Mouse (Mus musculus): ENCODE data around the gene S100a14. TPM values are rescaled to one million over a fixed set of nuclear protein-coding genes. Genes with fewer than 3 reads are reported as not detected.

Gene S100a14
- polyA plus RNA-seq, 1 experiment from 2014 or later: not detected

DNA sequence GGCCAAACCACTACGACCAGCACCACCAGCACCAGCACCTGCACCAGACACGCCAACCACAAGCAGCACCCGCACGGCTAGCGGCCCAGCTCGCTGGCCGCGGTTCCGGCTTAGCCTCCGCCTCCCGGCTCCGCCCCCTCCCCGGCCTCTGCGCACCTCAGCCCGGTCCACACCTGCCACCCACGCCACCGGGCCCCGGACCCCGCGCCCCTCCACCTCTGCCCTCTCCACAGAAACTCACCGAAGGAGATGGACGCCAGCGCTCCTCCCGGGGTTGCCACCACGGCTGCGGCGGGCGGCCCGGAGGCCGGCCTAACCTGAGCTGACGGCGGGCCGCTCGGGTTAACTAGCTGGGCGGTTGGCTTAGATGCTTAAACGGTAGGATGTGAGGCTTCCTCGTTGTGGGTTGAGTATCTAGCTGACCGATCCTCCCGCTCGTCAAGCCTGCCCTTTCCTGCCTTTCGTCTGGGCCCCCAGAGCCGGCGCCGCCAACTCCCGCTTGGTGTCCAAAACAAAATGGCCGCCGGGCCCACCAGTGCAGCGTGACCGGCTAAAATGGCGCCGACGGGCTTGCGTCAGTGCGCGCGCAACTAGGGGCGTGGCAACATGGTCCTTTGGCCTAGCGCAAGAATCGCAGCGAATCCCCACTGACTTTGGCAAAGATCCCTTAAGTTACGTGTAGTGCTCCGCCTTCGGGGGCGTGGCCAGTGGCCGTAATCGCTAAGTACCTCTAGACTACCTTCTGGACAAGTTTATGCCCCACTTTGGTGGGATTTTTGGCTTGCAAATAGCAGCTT, 17.5 kb upstream of the S100a14 start, which contains the start of gene Chtop:
Chtop (minus strand) TSS at position 549 of the 797 bp plus-strand sequence.
- H3K4me2 ChIP-seq (replicated peaks): peak within 1 kb of the TSS; percentile 77
- H3K4me3 ChIP-seq (replicated peaks): peak within 1 kb of the TSS; percentile 86
- peak; percentile 90 for ATAC-seq
- peak within 1 kb of the TSS; percentile 98 for H3K9ac ChIP-seq (replicated peaks)
- H3K36me3 ChIP-seq: peaks cover 32% of the 10 kb centered on the region
- WGBS: under 1% methylated on average over 65 of the region's 66 CpGs
- H3K27ac ChIP-seq: peak within 1 kb of the TSS; percentile 96
- peaks cover 30% of the 10 kb centered on the region for H3K27me3 ChIP-seq
- H3K9me3 ChIP-seq: no peaks in the 10 kb centered on the region
- H3K4me1 ChIP-seq (replicated peaks): peaks cover 31% of the 10 kb centered on the region

DNA sequence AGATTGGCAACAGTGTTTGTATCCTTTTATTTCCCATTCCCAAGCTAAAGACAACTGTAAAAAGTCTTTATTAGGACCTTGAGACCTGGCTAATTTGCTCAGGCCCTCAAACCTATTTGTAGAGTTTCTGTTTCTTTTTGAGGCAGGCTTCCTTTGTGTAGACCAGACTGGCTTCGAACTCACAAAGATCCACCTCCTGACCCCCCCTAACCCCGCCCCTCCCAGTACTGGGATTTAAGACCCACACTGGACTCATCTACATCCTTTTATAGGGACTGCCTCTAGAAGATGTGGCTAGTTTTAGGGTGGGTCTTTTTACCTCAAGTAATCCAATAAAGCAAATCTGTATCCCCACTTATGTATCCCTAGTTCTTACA, 16.9 kb upstream of the S100a14 start:
- Histone ChIP-seq H3K9ac (replicated peaks) (no peak overlapping the region), H3K4me3 (replicated peaks) (peak overlapping the region; percentile 86), H3K4me2 (replicated peaks) (peak overlapping the region; percentile 77), H3K36me3 (peaks cover 26% of the 10 kb centered on the region), H3K27ac (0 out of 2 replicates have a peak overlapping the region, but pooled peaks have one; percentile 96), H3K4me1 (replicated peaks) (peaks cover 33% of the 10 kb centered on the region), H3K27me3 (peaks cover 35% of the 10 kb centered on the region), H3K9me3 (no peaks in the 10 kb centered on the region)
- WGBS: 11% methylated on average over 2 of the region's 2 CpGs
- peak; percentile 16 for ATAC-seq

DNA sequence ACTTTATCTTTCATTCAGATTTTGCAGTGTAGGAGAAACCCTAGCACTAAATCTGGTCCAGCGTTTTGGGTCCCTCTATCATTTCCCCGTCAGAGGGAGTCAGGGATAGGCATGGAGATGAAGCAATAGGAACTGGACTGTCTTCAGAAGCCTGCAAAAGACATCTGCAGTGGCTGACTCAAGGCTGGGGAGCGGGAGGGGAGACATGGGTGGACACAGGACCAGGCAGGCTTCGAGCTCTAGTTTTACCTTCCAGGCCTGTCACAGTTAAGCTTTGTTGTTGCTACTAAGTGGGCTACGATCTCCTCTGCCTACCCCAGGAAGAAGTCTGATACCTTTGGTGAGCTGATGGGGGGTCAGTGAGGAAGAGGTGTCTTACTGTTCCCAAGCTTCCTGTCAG, 14.4 kb upstream of the S100a14 start:
- peaks cover 27% of the 10 kb centered on the region for H3K4me1 ChIP-seq (replicated peaks)
- no peak overlapping the region for H3K4me2 ChIP-seq (replicated peaks)
- no peaks in the 10 kb centered on the region for H3K9me3 ChIP-seq
- peaks cover 52% of the 10 kb centered on the region for H3K27me3 ChIP-seq
- H3K36me3 ChIP-seq: peaks cover 4% of the 10 kb centered on the region; the same call in 1 of the 2 replicates
- H3K9ac ChIP-seq (replicated peaks): no peak overlapping the region
- WGBS: 92% methylated on average over 5 of the region's 5 CpGs
- ATAC-seq: no peak
- H3K27ac ChIP-seq: no peak overlapping the region
- H3K4me3 ChIP-seq (replicated peaks): no peak overlapping the region

DNA sequence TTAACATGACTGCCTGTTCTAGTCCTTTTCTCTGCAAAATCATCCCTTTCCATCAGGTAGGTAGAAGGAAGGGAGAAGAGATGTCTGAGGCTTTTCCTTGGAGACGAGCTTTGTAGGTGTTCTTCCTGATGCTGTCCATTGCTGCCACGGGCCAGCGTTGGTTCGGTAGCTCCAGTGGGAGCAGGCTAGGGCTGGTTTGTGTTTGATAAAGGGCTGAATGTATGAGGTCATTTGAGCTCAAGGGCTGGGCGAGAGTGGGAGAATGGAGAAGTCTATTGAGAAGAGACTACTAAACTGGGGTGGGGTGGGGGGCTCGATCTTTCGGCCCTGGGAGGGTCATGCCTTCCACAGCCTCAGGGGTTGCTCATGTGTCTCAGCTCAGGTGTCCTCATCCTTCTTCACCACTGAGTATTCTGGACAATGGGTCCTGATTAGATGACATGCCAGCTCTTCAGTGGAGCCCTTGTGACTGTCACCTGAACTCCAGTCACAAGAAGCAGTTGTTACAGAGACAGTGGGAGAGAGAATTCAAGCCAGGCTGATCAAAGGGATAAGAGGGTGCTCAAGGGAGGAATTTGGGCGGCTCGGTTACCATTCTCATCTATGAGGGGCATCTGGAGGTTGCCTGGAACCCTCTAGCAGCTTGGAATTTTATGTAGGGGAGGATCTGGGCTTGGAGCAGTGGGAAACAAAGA, 13.6 kb upstream of the S100a14 start:
- 79% methylated on average over 9 of the region's 9 CpGs for WGBS
- no peak for ATAC-seq
- no peaks in the 10 kb centered on the region for H3K9me3 ChIP-seq
- H3K9ac ChIP-seq (replicated peaks): no peak overlapping the region
- peaks cover 19% of the 10 kb centered on the region for H3K4me1 ChIP-seq (replicated peaks)
- no peak overlapping the region for H3K27ac ChIP-seq
- no peaks in the 10 kb centered on the region for H3K36me3 ChIP-seq
- H3K4me2 ChIP-seq (replicated peaks): no peak overlapping the region
- H3K4me3 ChIP-seq (replicated peaks): no peak overlapping the region
- peaks cover 52% of the 10 kb centered on the region for H3K27me3 ChIP-seq

DNA sequence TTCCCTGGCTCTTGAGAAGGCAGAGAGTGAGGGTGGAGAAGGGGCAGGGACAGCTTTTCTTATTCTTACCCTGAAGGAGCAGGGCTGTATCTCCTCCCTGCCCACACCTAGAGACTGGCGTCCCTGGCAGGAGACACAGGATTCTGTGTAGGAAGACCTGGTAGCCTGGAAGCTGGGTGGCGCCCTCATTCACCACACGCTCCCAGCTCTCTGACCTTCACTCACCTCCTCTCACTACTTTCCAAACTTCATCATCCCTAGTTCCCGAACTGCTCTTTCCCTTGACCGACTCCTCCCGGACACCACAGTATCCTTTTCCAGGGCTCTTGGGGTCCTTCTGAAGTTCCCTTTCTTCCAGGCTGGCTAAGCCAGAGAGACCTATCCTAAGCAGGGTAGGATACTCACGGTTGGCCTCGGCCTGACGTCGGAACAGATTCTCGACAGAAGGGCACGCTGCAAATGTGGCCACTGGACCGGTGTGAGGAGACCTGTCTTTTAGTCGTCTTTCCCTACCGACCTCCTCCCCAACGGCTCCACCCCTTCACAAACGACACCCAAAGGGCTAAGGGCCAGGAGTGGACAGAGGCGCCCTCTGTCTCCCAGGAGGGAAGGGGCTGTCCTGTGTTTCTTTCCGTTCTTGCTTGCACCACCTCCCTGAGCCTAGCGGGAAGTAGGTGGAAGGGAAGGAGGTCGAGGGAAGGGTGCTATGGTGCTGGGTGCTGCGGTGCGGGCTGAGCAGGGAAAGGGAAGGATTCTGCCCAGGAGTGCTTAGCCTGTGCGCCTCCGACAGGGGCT, 12.7 kb upstream of the S100a14 start, which contains the start of the genes S100a1 and S100a13:
S100a1 (minus strand) TSS at position 597 of the 795 bp plus-strand sequence.
S100a13 (plus strand) TSS at position 640 of the 795 bp plus-strand sequence.
- H3K4me2 ChIP-seq (replicated peaks): peak within 1 kb of the TSS; percentile 60
- WGBS: 5% methylated on average over 25 of the region's 25 CpGs
- no peak within 1 kb of the TSS for H3K27ac ChIP-seq
- H3K4me1 ChIP-seq (replicated peaks): peaks cover 16% of the 10 kb centered on the region
- H3K27me3 ChIP-seq: peaks cover 52% of the 10 kb centered on the region
- no peaks in the 10 kb centered on the region for H3K9me3 ChIP-seq
- peak within 1 kb of the TSS; percentile 34 for H3K4me3 ChIP-seq (replicated peaks)
- H3K9ac ChIP-seq (replicated peaks): peak within 1 kb of the TSS; percentile 39
- no peak for ATAC-seq
- no peaks in the 10 kb centered on the region for H3K36me3 ChIP-seq

DNA sequence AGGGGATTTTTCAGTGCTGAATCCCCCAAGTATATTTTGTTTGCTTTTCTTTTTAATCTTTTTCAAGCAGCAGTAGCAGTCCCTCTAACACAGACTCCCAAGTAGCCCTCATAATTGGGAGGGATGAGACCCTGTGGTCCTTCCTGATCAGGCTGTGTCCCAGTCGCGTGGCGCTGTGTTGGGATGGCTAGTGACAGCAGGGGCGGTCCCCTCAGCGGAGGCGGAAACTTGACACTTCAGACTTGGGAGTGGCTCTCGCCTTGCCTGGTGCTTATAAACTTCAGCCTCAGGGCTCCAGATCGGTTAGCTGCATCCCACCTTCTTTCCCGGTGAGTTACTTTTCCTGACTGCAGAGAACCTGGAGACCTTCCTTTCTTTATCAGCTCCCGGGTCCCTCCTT, 12.0 kb upstream of the S100a14 start:
- WGBS: under 1% methylated on average over 10 of the region's 10 CpGs

DNA sequence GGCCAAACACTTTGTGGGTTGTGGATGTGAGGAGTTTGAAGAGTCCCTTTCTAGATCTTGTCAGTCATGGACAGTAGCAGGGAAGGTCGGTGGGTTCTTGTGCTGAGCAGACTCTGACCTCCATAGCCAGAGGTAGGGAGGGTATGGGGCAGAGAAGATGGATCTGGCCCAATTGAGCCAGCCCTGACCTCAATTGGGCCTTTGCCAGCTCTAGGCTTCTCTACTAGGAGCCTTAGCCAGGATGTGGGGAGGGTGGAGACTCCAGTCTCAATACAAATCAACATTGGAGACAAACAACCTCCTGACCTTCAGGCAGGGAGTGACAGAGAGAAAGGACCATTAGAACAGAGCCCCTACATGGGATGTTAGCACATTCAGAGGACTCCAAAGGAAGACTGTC, 11.4 kb upstream of the S100a14 start:
- H3K36me3 ChIP-seq: no peaks in the 10 kb centered on the region
- H3K4me2 ChIP-seq (replicated peaks): peak overlapping the region; percentile 60
- H3K4me3 ChIP-seq (replicated peaks): peak overlapping the region; percentile 34
- H3K9ac ChIP-seq (replicated peaks): peak overlapping the region; percentile 39; the same call in 1 of the 2 replicates
- H3K27me3 ChIP-seq: peaks cover 53% of the 10 kb centered on the region
- H3K4me1 ChIP-seq (replicated peaks): peaks cover 16% of the 10 kb centered on the region
- H3K9me3 ChIP-seq: no peaks in the 10 kb centered on the region
- no peak for ATAC-seq
- no peak overlapping the region for H3K27ac ChIP-seq
- WGBS: 54% methylated on average over 1 of the region's 1 CpGs

More for the DNA sequence above, 12.0 kb upstream of the S100a14 start:
- H3K4me3 ChIP-seq (replicated peaks): peak overlapping the region; percentile 34
- peak overlapping the region; percentile 39 for H3K9ac ChIP-seq (replicated peaks)
- H3K4me1 ChIP-seq (replicated peaks): peaks cover 16% of the 10 kb centered on the region
- no peaks in the 10 kb centered on the region for H3K9me3 ChIP-seq
- peaks cover 52% of the 10 kb centered on the region for H3K27me3 ChIP-seq
- peak; percentile 61 for ATAC-seq
- H3K36me3 ChIP-seq: no peaks in the 10 kb centered on the region
- H3K4me2 ChIP-seq (replicated peaks): peak overlapping the region; percentile 60
- H3K27ac ChIP-seq: no peak overlapping the region

DNA sequence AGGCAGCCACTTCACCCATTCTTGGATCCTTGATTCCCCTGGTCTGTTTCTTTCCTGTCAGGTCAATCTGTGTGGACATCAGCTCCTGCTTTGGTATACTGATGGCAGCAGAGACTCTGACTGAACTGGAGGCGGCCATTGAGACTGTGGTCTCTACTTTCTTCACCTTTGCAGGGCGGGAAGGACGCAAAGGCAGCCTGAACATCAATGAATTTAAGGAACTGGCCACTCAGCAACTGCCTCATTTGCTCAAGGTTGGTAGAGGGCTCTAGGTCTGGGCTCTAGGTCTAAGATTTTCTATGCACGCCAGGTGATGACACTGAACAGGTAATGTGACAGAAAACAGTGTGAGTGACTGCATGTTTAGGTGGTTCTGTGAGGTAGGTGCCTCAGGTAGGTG, 10.9 kb upstream of the S100a14 start:
- ATAC-seq: no peak
- H3K4me2 ChIP-seq (replicated peaks): 0 out of 2 replicates have a peak overlapping the region, but pooled peaks have one; percentile 60
- H3K27me3 ChIP-seq: peaks cover 58% of the 10 kb centered on the region
- no peaks in the 10 kb centered on the region for H3K9me3 ChIP-seq
- H3K4me1 ChIP-seq (replicated peaks): peaks cover 16% of the 10 kb centered on the region
- H3K4me3 ChIP-seq (replicated peaks): no peak overlapping the region
- no peak overlapping the region for H3K27ac ChIP-seq
- WGBS: 91% methylated on average over 4 of the region's 4 CpGs
- H3K36me3 ChIP-seq: no peaks in the 10 kb centered on the region
- H3K9ac ChIP-seq (replicated peaks): no peak overlapping the region

DNA sequence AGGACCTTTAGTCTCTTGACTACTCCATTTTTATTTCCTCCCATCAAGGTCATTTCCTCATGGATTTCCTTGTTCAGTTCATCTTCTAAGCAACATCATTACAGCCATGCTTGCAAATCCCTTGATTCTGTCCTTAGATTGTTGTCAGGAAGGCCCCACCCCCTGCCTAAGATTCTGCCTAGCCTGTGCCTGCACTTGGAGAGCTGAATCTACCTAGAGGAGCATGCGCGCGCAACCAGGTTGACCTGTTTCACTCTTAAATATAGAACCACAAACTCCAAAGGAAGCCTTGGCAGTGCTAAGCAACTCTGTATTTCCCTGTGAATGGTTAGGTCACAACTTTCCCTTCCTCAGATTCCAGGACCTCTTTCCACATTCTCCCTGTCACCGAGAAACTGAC, 8.9 kb upstream of the S100a14 start:
- Histone ChIP-seq H3K27me3 (peaks cover 43% of the 10 kb centered on the region), H3K36me3 (no peaks in the 10 kb centered on the region), H3K4me2 (replicated peaks) (no peak overlapping the region), H3K4me3 (replicated peaks) (no peak overlapping the region), H3K4me1 (replicated peaks) (peaks cover 16% of the 10 kb centered on the region), H3K27ac (no peak overlapping the region), H3K9ac (replicated peaks) (no peak overlapping the region), H3K9me3 (no peaks in the 10 kb centered on the region)
- 90% methylated on average over 4 of the region's 4 CpGs for WGBS
- ATAC-seq: no peak

DNA sequence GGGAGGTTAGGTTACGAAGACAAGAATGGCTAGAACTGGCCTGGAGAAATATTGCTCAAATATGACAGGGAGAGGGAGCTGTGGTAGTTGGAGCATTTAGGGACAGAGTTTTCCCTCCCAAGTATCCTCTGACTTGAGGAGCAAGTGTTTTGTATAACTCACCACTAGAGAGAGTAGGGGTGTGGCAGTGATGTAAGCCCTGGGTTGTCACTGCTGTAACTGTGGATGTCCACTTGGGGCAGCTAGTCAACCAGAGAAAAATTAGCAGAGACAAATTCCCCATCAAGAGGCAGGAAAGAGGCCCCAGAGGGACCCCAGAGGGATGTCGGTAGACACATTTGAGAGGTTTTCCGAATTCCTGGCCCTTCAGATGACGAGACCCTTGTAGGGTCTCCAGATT, 1.2 kb upstream of the S100a14 start:
- H3K9me3 ChIP-seq: no peaks in the 10 kb centered on the region
- no peak overlapping the region for H3K9ac ChIP-seq (replicated peaks)
- H3K36me3 ChIP-seq: no peaks in the 10 kb centered on the region
- no peak overlapping the region for H3K4me2 ChIP-seq (replicated peaks)
- H3K4me3 ChIP-seq (replicated peaks): no peak overlapping the region
- ATAC-seq: no peak
- H3K27ac ChIP-seq: no peak overlapping the region
- WGBS: 66% methylated on average over 4 of the region's 4 CpGs
- H3K27me3 ChIP-seq: 0 out of 2 replicates have a peak, but pooled peaks cover 3% of the 10 kb centered on the region
- no peaks in the 10 kb centered on the region for H3K4me1 ChIP-seq (replicated peaks)

DNA sequence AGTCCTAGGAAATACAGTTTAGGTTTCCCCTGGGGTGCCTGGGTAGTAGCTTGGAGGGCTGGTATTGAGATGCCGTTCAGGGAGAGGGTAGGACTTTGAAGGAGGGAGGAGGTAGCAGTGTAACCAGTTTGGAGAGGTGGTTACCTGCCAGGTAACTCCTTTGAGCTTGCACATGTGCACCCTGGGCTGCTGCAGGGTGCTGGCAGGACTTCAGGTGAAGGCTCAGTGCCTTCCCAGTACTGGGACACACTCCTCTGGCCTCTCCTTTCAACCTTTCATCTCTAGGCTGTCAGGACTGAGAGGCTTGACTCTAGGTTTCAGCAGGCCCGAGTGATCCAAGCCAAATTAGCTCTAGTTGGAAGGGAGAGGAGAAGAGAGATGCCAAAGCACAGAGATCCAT, 580 bp upstream of the S100a14 start:
- Histone ChIP-seq H3K9me3 (no peaks in the 10 kb centered on the region), H3K4me1 (replicated peaks) (no peaks in the 10 kb centered on the region), H3K27ac (no peak overlapping the region), H3K36me3 (no peaks in the 10 kb centered on the region), H3K4me2 (replicated peaks) (no peak overlapping the region), H3K4me3 (replicated peaks) (no peak overlapping the region), H3K27me3 (no peaks in the 10 kb centered on the region), H3K9ac (replicated peaks) (no peak overlapping the region)
- no peak for ATAC-seq
- 76% methylated on average over 2 of the region's 2 CpGs for WGBS

Measured in midbrain, embryonic 13.5 days (tissue).